Mouse (Mus musculus) cerebellum, adult (tissue): ENCODE results near the gene Jmjd1c.
A peak's percentile ranks its signal among the peaks of the same experiment; 100 is the strongest.

ENCODE experiments used
- ATAC-seq: cut with Nextera tagmentation; 2 replicates; pipeline ENCODE4 v1.9.2; 2017; ENCODE audit warnings: mild to moderate bottlenecking, moderate library complexity, mixed read lengths; ENCODE audit not compliant: insufficient number of reproducible peaks, low FRiP score, low TSS enrichment

Gene Jmjd1c

DNA sequence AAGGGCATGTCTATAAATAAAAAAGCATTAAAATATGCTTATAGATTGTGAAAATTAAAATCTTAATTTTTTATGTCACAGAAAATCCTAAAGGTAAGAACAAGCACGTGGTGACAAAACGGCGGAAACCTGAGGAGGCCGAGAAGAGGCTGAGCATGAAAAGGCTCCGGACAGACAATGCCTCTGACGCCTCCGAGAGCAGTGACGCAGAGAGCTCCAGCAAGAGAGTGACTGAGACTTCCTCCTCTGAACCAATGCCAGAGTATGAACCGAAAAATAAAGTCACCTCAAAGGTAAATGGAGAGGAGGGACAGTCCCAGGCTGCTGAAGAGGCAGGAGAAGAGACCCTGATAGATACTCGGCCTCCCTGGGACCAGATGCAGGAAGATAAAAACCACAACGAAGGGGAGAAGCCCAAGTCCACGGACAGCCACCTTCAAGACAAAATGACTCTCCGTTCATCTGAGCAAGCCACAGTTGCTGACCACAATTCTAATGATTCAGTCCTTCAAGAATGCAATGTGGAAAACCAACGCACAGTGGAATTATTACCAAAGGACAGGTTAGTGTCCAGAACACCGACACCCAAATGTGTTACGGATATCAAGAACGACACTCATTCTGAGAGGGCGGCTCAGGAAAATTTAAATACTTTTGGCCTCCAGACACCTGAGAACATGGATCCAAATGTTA, 123.1 kb downstream of the Jmjd1c start:
- no peak for ATAC-seq

DNA sequence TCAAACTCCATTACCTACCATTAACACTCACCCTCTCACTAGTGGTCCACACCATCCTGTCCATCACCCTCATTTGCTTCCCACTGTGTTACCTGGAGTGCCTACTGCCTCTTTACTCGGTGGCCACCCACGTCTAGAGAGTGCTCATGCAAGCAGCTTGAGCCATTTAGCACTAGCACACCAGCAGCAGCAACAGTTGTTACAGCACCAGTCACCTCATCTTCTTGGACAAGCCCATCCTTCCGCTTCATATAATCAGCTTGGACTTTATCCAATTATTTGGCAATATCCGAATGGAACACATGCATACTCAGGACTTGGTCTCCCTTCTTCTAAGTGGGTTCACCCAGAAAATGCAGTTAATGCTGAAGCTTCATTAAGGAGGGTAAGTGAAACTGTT, 124.3 kb downstream of the Jmjd1c start:
- no peak for ATAC-seq

DNA sequence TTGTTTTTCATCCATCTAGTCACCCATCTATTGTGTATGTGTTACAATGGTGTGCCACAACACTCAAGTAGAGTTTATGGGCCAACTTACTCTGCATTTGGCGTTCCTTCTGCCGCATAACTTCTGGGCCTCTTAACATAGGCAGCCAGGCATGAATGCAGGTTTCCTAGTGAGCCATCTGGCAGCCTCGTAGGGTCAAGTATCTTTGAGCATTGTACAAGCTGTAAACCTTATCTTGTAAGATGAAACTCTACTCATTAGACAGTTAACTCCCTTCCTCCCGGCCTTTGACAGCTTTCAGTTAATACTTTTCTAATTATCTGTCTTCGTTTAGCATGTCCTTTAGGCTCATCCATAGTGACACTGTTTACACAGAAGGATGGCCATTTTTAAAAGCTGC, 125.4 kb downstream of the Jmjd1c start:
- ATAC-seq: 0 out of 2 replicates have a peak, but pooled peaks have one; percentile 15

DNA sequence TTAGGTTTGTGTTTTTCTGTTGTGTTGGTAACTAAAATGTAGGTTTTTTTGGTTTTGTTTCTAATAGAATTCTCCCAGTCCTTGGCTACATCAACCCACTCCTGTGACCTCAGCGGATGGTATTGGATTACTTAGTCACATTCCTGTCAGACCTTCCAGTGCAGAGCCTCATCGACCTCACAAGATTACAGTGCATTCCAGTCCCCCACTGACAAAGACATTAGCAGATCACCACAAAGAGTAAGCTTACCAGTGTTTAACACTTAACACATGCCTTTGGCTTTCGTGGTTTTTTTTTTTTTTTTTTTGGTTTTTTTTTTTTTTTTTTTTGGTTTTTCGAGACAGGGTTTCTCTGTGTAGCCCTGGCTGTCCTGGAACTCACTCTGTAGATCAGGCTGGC, 128.0 kb downstream of the Jmjd1c start:
- no peak for ATAC-seq

DNA sequence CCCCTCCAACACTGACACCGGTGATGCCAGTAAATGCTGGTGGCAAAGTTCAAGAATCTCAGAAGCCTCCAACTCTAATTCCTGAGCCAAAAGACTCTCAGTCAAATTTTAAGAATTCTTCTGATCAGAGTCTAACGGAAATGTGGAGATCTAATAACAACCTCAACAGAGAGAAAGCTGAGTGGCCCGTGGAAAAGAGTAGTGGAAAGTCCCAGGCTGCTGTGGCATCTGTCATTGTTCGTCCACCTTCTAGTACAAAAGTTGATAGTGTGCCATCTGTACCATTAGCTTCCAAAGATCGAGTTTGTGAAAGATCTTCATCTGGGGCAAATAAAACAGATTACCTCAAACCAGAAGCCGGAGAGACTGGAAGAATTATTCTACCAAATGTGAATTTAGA, 129.6 kb downstream of the Jmjd1c start:
- ATAC-seq: no peak

DNA sequence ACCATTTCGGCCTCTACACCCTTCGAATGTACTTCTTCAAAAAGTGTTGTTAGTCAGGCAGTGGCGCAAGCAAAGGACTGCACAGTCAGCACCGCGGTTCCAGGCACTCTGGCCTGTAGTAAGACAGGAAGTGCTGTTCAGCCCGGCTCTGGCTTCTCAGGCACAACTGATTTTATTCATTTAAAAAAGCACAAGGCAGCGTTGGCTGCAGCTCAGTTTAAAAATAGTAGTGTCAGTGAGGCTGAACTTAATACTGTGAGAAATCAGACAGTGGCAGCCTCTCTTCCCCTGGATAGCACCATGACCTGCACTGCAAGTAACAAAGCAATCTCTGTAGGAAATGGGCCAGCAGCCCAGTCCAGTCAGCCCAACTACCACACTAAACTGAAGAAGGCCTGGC, 130.2 kb downstream of the Jmjd1c start:
- peak; percentile 58; the same call in 1 of the 2 replicates for ATAC-seq

DNA sequence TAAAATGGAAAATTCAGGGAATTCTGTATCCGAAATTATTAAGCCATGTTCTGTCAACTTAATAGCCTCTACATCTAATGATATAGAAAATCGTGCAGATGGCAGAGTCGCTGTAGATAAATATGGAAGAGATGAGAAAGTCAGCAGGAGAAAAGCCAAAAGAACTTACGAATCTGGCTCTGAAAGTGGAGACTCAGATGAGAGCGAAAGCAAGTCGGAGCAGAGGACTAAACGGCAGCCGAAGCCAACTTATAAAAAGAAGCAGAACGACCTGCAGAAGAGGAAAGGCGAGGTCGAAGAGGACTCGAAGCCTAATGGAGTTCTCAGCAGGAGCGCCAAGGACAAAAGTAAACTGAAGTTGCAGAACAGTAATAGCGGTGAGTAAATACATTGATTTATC, 130.6 kb downstream of the Jmjd1c start:
- ATAC-seq: no peak

DNA sequence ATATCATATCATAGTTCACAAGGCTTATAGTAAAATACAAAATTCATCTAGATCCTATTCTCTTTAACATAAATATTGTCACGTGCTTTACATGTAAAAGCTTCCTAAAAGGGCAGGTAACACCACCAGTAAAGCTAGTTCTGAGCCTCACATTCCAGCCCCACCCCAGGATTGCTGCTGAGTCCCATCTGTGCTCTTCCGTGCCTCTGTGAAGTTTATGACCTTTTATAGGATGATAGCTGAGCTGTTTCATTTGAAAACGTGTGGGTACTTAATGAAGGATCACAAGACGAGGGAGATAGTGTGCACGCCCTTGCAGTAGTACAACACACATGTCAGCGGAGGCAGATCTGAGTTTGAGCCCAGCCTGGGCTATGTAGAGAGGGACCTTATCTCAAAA, 134.5 kb downstream of the Jmjd1c start:
- no peak for ATAC-seq

DNA sequence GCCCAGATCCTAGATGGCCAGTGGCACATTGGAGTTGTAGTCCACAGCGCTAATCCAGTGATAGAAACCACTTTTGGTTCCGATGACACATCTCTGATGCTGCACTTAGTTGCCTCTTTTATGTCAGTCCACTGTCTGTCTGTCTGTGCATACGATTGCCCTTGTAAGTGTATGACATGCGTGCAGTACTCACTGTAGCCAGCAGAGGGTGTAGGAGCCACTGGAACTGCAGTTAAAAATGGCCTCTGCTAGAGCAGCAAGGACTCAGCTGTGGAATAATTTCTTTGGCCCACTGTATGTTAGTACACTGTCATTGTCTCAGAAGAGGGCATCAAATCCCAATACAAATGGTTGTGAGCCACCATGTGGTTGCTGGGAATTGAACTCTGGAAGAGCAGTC, 151.2 kb downstream of the Jmjd1c start:
- ATAC-seq: no peak

DNA sequence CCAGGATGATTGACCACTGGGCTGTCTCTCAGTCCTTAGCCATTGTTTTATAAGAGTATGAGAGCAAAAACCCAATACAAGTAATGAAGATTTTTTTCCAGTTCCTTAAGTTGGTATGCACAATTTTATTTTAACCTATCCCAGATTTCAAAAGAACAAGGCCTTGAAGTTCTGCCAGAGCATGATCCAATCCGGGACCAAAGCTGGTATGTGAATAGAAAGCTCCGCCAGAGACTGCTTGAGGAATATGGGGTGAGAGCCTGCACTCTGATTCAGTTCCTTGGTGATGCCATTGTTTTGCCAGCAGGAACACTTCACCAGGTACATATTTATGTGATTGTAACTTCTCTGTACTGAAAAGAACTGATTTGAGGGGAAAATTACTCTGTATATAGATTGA, 153.6 kb downstream of the Jmjd1c start:
- no peak for ATAC-seq

DNA sequence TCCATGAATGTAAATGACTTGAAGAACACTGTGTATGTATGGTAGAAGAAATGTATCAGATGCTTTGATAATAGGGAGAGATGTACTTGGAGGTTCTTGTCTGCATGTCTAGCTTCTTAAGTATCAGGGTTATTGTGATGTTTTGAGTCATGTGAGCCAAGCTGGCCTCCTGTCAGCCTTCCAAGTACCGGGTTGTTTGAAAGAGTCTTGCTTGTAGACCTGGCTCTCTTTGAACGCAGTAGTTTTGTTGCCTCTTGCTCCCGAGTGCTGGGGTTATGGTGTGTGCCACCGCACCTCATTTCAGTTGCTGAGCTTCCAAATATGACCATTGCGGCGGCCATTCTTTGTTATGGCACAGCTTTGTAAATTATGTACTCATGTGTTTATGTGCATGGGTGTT, 154.9 kb downstream of the Jmjd1c start:
- ATAC-seq: no peak

DNA sequence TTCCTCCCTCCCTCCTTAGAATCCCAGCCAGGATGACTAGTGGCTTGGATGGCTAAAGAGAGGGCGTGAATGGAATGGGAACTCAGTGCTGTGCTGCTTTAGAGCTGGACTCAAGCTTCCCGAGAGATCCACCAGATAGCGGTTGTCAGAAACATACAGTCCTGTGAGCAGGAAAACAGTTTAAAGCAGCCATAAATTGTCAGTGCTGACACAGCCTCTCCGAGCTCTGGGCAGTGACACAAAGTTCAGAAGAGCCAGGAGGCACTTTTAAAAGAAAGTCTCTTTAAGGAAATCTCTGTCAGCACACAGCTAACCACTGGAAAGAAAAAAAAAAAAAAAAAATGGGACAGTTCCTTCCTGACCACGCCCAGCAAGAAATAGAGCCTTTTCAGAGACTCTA, 156.4 kb downstream of the Jmjd1c start:
- ATAC-seq: no peak

DNA sequence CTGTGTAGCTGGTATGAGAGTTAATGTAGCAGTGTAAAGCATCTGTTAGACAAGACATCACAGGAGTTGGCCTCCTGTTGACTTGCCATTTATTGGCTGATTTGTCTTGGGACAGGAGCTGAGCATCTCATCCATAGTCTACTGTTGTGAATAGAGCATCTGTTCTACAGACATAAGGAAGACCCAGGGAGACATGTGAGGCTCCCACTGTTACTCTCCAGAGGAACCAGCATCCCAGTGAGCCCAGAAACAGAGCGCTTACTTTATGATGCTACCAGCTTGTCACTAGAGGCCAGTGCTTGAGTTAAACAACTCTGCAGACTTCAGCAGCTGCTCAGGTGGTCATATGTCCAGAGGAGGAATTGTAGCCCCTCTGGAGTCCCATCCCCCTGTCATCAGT, 157.2 kb downstream of the Jmjd1c start:
- no peak for ATAC-seq

DNA sequence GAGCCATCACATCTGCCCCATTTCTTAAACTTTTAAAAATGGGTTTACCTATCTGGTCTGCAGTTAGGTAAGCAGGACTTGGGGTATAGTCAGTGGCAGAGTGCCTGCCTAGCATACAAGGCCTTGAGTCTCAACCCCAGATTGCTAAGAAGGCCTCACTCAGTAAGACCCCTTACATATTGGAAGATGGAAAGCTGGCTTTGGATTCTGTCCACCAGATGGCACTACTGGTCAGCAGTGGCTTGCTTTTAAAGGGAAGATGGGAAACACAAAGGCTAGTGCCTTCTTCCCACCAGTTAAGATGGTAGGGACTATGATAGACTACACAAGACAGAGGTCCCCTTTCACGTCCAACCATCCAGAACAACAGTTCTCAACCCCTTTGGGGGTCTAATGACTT, 168.9 kb downstream of the Jmjd1c start:
- ATAC-seq: no peak

DNA sequence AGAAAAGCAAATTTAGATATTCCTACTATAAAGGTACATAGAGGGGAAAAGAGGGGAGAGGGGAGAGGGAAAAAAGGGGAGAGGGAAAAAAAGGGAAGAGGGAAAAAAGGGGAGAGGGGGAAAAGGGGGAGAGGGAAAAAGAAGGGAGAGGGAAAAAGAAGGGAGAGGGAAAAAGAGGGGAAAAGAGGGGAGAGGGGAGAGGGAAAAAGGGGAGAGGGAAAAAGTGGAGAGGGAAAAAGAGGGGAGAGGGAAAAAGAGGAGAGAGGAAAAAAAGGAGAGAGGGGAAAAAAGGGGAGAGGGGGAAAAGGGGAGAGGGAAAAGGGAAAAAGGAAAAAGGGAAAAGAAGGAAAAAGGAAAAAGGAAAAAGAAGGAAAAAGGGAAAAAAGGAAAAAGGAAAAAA, 180.0 kb downstream of the Jmjd1c start:
- no peak for ATAC-seq

DNA sequence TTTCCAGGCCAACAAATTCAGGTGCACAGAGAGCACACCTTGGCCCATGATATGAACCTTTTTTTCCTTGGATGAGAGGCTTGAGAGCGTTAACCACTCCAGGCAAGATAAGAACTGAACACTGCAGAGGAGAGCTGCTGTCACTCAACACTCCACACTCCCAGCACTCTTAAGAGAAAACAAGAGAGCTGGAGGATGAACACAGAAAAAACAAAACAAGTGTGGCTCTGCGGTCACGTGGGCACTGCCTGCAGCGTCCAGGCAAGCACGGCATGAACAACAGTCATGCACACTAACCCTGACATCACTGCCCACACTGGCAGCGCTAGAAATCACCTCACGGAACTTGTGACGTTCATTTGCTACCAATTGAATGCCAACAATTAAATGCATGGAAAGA, 185.9 kb downstream of the Jmjd1c start:
- ATAC-seq: no peak

DNA sequence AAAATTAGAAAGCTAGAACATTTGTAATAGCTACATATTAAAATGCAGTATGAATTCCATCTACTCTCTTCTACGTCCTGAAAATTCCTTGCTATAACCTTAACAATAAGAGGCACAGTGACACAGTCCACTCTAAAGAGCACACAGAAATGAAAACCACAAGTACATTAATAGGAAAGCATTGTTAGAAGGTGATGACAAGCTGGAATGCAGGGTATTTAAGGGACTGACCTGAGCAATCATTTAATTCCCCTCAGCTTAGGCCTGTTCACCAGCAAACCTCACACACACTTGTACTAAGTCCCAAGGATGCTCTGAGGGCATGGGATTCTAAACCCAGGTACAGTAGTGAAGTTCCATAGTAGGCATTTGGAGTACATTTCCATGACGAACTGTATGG, 186.6 kb downstream of the Jmjd1c start:
- no peak for ATAC-seq

DNA sequence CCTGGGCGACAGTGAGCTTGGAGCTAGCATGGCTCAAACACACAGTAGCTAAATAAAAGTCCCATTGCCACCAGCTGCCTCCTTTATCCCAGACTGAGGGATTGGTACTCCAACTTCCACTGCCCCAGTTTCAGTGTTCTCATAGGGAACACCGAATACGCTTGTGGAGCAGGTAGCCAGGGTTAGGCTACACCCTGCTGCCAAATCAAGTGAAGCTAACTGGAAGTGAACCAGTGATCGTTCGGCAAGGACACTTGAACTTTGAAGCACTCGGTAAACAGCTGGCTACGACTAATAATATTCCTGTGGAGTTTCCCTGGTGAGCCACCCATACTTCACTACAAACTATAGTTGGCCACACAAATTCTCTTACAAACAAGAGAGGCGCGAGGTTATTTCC, 187.6 kb downstream of the Jmjd1c start:
- no peak for ATAC-seq

DNA sequence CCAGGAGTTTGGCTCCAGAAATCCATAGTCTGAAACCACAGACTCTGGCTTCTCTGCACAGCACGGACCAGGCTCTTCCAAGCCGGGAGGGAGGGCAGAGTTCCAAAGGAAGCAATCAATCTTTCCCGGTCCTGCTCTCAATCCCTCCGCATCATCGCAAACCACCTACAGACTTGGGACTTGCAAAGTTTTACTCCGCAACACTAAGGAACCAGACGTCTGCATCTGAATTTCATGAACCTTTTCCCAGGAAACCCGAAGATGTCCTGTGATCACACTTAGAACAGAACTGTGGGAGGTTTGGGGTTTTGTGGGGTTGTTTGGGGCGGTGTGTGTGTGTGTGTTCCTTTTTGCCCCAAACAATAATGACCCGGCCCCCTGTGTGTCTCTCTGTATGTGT, 188.4 kb downstream of the Jmjd1c start:
- peak; percentile 15; the same call in 1 of the 2 replicates for ATAC-seq

DNA sequence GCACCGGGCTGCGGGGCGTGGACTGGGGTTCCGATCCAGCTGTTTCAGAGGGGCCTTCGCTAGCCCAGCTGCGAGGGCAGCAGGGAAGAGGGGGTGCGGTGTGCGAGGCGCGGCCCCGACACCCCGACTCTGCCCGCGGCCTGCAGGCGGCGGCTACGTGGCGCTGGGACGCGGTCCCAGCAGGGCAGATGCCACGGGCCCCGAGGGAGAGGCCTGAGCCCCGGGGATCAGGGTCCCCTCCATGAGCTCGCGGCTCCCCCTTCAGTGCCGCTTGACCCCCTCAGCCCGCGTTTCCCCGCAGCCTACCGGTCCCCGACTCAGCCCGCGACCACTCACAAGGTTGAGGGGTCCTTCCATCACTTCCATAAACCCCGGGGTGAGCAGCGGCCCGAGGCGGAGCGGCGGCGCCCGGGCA, 188.8 kb downstream of the Jmjd1c start:
- peak; percentile 57; the same call in 1 of the 2 replicates for ATAC-seq

DNA sequence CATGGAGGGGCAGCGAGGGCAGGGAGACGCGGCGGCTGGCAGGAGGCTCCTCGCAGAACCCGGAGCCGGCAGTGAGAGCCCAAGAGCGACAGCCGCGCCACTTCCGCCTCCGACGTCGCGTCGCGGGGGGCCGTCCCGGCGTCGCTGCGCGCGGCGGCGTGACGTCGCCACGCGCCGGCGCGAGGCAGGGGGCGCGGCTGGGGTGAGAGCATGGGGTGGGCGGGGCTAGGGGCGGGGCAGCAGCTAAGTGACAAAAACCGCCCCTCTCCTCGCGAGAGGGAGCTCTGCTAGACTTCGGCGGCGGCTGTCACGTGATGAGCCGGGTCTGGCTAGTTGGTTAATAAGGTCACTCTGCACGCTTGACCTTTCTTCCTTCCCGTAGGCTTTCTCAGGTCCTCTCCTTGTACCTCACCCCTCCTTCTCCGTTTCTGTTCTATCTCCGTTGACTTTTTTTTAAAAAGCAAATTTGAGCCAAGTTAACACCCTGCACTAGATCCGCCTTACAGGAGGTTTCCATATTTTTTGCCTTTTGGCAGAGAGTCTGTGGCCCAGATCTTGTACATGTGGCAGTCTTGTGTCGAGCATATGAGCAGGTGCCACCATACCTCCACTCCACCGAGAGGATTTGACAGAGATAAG, 189.4 kb downstream of the Jmjd1c start, which contains the start of gene Nrbf2:
Nrbf2 (minus strand) TSS at position 130 of the 639 bp plus-strand sequence.
- peak; percentile 83 for ATAC-seq

DNA sequence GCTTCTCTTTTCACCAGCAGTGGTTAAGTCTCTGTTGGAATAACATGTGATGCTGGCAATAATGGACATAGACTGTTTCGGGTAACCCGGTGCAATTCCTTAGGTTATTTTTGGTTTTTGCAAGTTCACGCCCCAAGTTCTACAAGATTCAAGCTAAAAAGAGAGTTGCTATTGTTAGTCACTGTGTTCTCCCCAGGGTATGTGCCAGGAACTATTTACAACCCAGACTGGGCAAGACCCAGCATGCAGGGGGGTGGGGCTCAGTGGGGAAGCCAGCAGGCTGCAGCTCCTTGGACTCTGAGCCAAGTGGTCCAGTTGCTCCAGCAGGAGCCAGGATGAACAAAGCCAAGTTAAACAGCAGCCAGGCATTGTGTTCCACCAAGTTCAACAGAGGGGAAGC, 192.0 kb downstream of the Jmjd1c start:
- ATAC-seq: no peak
